27 mouse cellular contexts compared by ENCODE assay signal in genomic region chrX:10556899-10557298, GRCm38 (mm10).
DNase-seq lines count a peak whose midpoint lies in the region; ATAC-seq and TF ChIP-seq lines count a peak whose summit lies in the region.
"Had no signal": no experiment of that assay in that cellular context is flagged by ENCODE, and none has a peak within 500 bp of the region (broad histone marks: within the 10 kb centered on the region; RNA-seq: fewer than 3 reads in every experiment).

No protein-coding gene starts in this region.

- no peaks in the 10 kb centered on the region for H3K9me3 ChIP-seq in heart, embryonic 16.5 days (replicated peaks; ENCODE audit: control insufficient read depth, low read length)
- H3K9me3 ChIP-seq in liver, postnatal 0 days (ENCODE audit: low read length), result no peaks in the 10 kb centered on the region
- H3K9me3 ChIP-seq in liver, embryonic 11.5 days (ENCODE audit: control insufficient read depth, low read length), result no peaks in the 10 kb centered on the region
- no peaks in the 10 kb centered on the region for H3K9me3 ChIP-seq in intestine, embryonic 16.5 days (ENCODE audit: control insufficient read depth, low read length)
- H3K9me3 ChIP-seq: embryonic facial prominence, embryonic 12.5 days; forebrain, embryonic 15.5 days; hindbrain, embryonic 10.5 days; hindbrain, embryonic 15.5 days; limb, embryonic 12.5 days; midbrain, embryonic 13.5 days had no signal

- no peak for TF ChIP-seq EP300 in heart, adult 2 months (IDR thresholded peaks at IDR 0.05; ENCODE audit: insufficient read depth, low read depth, low read length)
- TF ChIP-seq EP300 in liver, postnatal 0 days (IDR thresholded peaks at IDR 0.05; ENCODE audit: low read depth), result 0 out of 2 replicates have a peak, but pooled peaks have one; percentile 20

- no peak overlapping the region for H3K4me3 ChIP-seq in heart, adult 2 months
- no peak overlapping the region for H3K4me3 ChIP-seq in heart, embryonic 16.5 days (ENCODE audit: low read length)
- no peak overlapping the region for H3K4me3 ChIP-seq in liver, postnatal 0 days (ENCODE audit: low read depth, low read length)
- H3K4me3 ChIP-seq in liver, embryonic 11.5 days (ENCODE audit: low read depth, low read length), result no peak overlapping the region
- H3K4me3 ChIP-seq in intestine, embryonic 16.5 days (ENCODE audit: low read length), result no peak overlapping the region
- H3K4me3 ChIP-seq: embryonic facial prominence, embryonic 12.5 days; forebrain, embryonic 15.5 days; hindbrain, embryonic 10.5 days; hindbrain, embryonic 15.5 days; layer of hippocampus, adult 2 months; left cerebral cortex, adult 2 months; limb, embryonic 12.5 days; midbrain, embryonic 13.5 days had no signal

- no peaks in the 10 kb centered on the region for H3K79me2 ChIP-seq in heart, adult 2 months (replicated peaks; ENCODE audit: control insufficient read depth, insufficient read depth, low read length)

- H3K4me1 ChIP-seq in heart, adult 2 months (ENCODE audit: control insufficient read depth, insufficient read depth, low read length), result peaks cover 3% of the 10 kb centered on the region
- no peaks in the 10 kb centered on the region for H3K4me1 ChIP-seq in heart, embryonic 16.5 days (ENCODE audit: control insufficient read depth, insufficient read depth, low read length)
- H3K4me1 ChIP-seq in liver, postnatal 0 days (ENCODE audit: insufficient read depth), result no peaks in the 10 kb centered on the region
- no peaks in the 10 kb centered on the region for H3K4me1 ChIP-seq in liver, embryonic 11.5 days (replicated peaks; ENCODE audit: control insufficient read depth, insufficient read depth, low read length)
- no peaks in the 10 kb centered on the region for H3K4me1 ChIP-seq in intestine, embryonic 16.5 days (ENCODE audit: control insufficient read depth, insufficient read depth, low read length)
- H3K4me1 ChIP-seq: embryonic facial prominence, embryonic 12.5 days; forebrain, embryonic 15.5 days; hindbrain, embryonic 10.5 days; hindbrain, embryonic 15.5 days; limb, embryonic 12.5 days had no signal

- peak; percentile 72 for DNase-seq in heart, adult 11 months
- DNase-seq in heart, adult 2 months, result no peak
- no peak for DNase-seq in heart, adult 8-10 months (ENCODE audit: low spot score)
- DNase-seq in liver, postnatal 0 days, result no peak
- no peak for DNase-seq in liver, embryonic 11.5 days (ENCODE audit: low spot score)
- DNase-seq: cerebellum, adult 11 months; cerebellum, adult 9-10 months; cerebellum, postnatal 36 days; embryo, embryonic 11 days; gastrocnemius, postnatal 25 days; kidney, postnatal 25 days; lung, postnatal 10 days; thymus, adult 2 months; thymus, postnatal 36 days had no signal

- no peak overlapping the region for H3K4me2 ChIP-seq in heart, embryonic 16.5 days (ENCODE audit: low read depth, low read length)
- H3K4me2 ChIP-seq in liver, postnatal 0 days (ENCODE audit: low read depth, low read length), result no peak overlapping the region
- H3K4me2 ChIP-seq in liver, embryonic 11.5 days, result no peak overlapping the region
- H3K4me2 ChIP-seq in intestine, embryonic 16.5 days (ENCODE audit: low read depth, low read length), result no peak overlapping the region
- H3K4me2 ChIP-seq: embryonic facial prominence, embryonic 12.5 days; forebrain, embryonic 15.5 days; hindbrain, embryonic 15.5 days; limb, embryonic 12.5 days; midbrain, embryonic 13.5 days had no signal

- intact Hi-C loops in heart, adult 2 months (cut with DNase I), result loop anchor here (5.0 kb wide), 1 partner anchor 70 kb away; the partner anchor contains the start of gene Tspan7

- no peak overlapping the region for H3K27ac ChIP-seq in heart, adult 2 months
- H3K27ac ChIP-seq in heart, embryonic 16.5 days (ENCODE audit: low read length), result peak overlapping the region; percentile 62
- H3K27ac ChIP-seq in liver, postnatal 0 days (ENCODE audit: low read depth), result no peak overlapping the region
- no peak overlapping the region for H3K27ac ChIP-seq in liver, embryonic 11.5 days (ENCODE audit: low read depth, low read length)
- H3K27ac ChIP-seq in intestine, embryonic 16.5 days (ENCODE audit: low read length), result no peak overlapping the region
- H3K27ac ChIP-seq: embryonic facial prominence, embryonic 12.5 days; forebrain, embryonic 15.5 days; hindbrain, embryonic 10.5 days; hindbrain, embryonic 15.5 days; layer of hippocampus, adult 2 months; left cerebral cortex, adult 2 months; limb, embryonic 12.5 days; macrophage; midbrain, embryonic 13.5 days had no signal

- H3K27me3 ChIP-seq in heart, adult 2 months (ENCODE audit: control insufficient read depth, insufficient read depth, low read length), result no peaks in the 10 kb centered on the region
- no peaks in the 10 kb centered on the region for H3K27me3 ChIP-seq in heart, embryonic 16.5 days (ENCODE audit: control insufficient read depth, insufficient read depth, low read length)
- H3K27me3 ChIP-seq in liver, postnatal 0 days (ENCODE audit: insufficient read depth, low read length), result no peaks in the 10 kb centered on the region
- no peaks in the 10 kb centered on the region for H3K27me3 ChIP-seq in liver, embryonic 11.5 days (replicated peaks; ENCODE audit: control insufficient read depth, insufficient read depth, low read length)
- H3K27me3 ChIP-seq in intestine, embryonic 16.5 days (replicated peaks; ENCODE audit: control insufficient read depth, insufficient read depth, low read length), result no peaks in the 10 kb centered on the region
- H3K27me3 ChIP-seq: embryonic facial prominence, embryonic 12.5 days; forebrain, embryonic 15.5 days; hindbrain, embryonic 15.5 days; limb, embryonic 12.5 days; midbrain, embryonic 13.5 days had no signal

- no peak for ATAC-seq in heart, embryonic 16.5 days (replicated peaks; ENCODE audit: extremely low read depth, insufficient read depth, low FRiP score)
- no peak for ATAC-seq in liver, postnatal 0 days
- no peak for ATAC-seq in liver, embryonic 11.5 days (replicated peaks; ENCODE audit: low FRiP score)
- peak; percentile 58 for ATAC-seq in intestine, embryonic 16.5 days
- ATAC-seq: CD4-positive, CD25-positive, alpha-beta regulatory T cell, adult 4 months; forebrain, embryonic 15.5 days; inflammation-experienced regulatory T-cells, adult 6 months; midbrain, embryonic 13.5 days had no signal

- no peak overlapping the region for H3K9ac ChIP-seq in heart, adult 2 months (ENCODE audit: low read depth, low read length)
- no peak overlapping the region for H3K9ac ChIP-seq in heart, embryonic 16.5 days (ENCODE audit: low read length)
- no peak overlapping the region for H3K9ac ChIP-seq in liver, postnatal 0 days (replicated peaks)
- H3K9ac ChIP-seq in liver, embryonic 11.5 days (ENCODE audit: low read depth, low read length), result no peak overlapping the region
- no peak overlapping the region for H3K9ac ChIP-seq in intestine, embryonic 16.5 days (ENCODE audit: low read depth, low read length)
- H3K9ac ChIP-seq: embryonic facial prominence, embryonic 12.5 days; forebrain, embryonic 15.5 days; hindbrain, embryonic 15.5 days; limb, embryonic 12.5 days; midbrain, embryonic 13.5 days had no signal

- no peak for TF ChIP-seq POLR2A in heart, adult 2 months (IDR thresholded peaks at IDR 0.05; ENCODE audit: insufficient read depth, low read depth, low read length)

- 55% methylated on average over 3 of the region's 3 CpGs for WGBS in heart, adult 2 months
- WGBS in heart, embryonic 16.5 days, result 51% methylated on average over 3 of the region's 3 CpGs
- 72% methylated on average over 3 of the region's 3 CpGs for WGBS in liver, postnatal 0 days (ENCODE audit: insufficient replicate concordance)
- 76% methylated on average over 3 of the region's 3 CpGs for WGBS in liver, embryonic 11.5 days
- 68% methylated on average over 3 of the region's 3 CpGs for WGBS in intestine, embryonic 16.5 days

- peaks cover 2% of the 10 kb centered on the region; the same call in 1 of the 2 replicates for H3K36me3 ChIP-seq in heart, adult 2 months (ENCODE audit: control insufficient read depth, insufficient read depth, low read length)
- no peaks in the 10 kb centered on the region for H3K36me3 ChIP-seq in heart, embryonic 16.5 days (ENCODE audit: control insufficient read depth, insufficient read depth)
- no peaks in the 10 kb centered on the region for H3K36me3 ChIP-seq in liver, postnatal 0 days (replicated peaks; ENCODE audit: insufficient read depth, low read length)
- H3K36me3 ChIP-seq in liver, embryonic 11.5 days (ENCODE audit: control insufficient read depth, insufficient read depth, low read length), result no peaks in the 10 kb centered on the region
- H3K36me3 ChIP-seq in intestine, embryonic 16.5 days (ENCODE audit: control insufficient read depth, insufficient read depth, low read length), result no peaks in the 10 kb centered on the region
- H3K36me3 ChIP-seq: embryonic facial prominence, embryonic 12.5 days; forebrain, embryonic 15.5 days; hindbrain, embryonic 10.5 days; hindbrain, embryonic 15.5 days; limb, embryonic 12.5 days; midbrain, embryonic 13.5 days had no signal

- TF ChIP-seq CTCF in heart, adult 2 months (IDR thresholded peaks at IDR 0.05), result no peak
- no peak for TF ChIP-seq CTCF in liver, postnatal 0 days (IDR thresholded peaks at IDR 0.05; ENCODE audit: low read depth)
